Mouse (Mus musculus) cerebellum, adult 2 months (tissue): Measurements from ENCODE around the gene Slc39a2. TPM values are rescaled to one million over a fixed set of nuclear protein-coding genes. Genes with fewer than 3 reads are reported as not detected.

Source experiments
- DNase-seq, 2 experiments: peaks; one replicate each; pipeline ENCODE4 v3.0.0; 2021
- H3K27ac ChIP-seq: fragments of 200-500 bp; 2 replicates; pipeline ENCODE4 v1.5.1; 2012; ENCODE audit warnings: low read length, control low read depth, inconsistent platforms; ENCODE audit not compliant: insufficient read depth
- H3K27me3 ChIP-seq: fragments of 200-500 bp; 2 replicates; pipeline ENCODE4 v1.6.1; 2012; ENCODE audit warnings: inconsistent platforms, mild to moderate bottlenecking, low read length, moderate library complexity; ENCODE audit not compliant: control insufficient read depth, insufficient read depth
- H3K4me1 ChIP-seq: fragments of 200-500 bp; 2 replicates; pipeline ENCODE4 v1.6.1; 2011; ENCODE audit warnings: low read length; ENCODE audit not compliant: control insufficient read depth, insufficient read depth
- H3K4me3 ChIP-seq: fragments of 200-500 bp; replicated peaks from 2 replicates; pipeline ENCODE3; 2011; ENCODE audit warnings: mild to moderate bottlenecking, low read depth, low read length, control low read depth; ENCODE audit not compliant: insufficient read depth
- CTCF ChIP-seq: fragments of 200-500 bp; IDR thresholded peaks from 2 replicates; pipeline ENCODE4 v1.5.1; 2011; ENCODE audit warnings: low read depth, mild to moderate bottlenecking, control low read depth, low read length, moderate library complexity, borderline replicate concordance; ENCODE audit not compliant: insufficient read depth
- POLR2A ChIP-seq: fragments of 200-500 bp; IDR thresholded peaks from 2 replicates; pipeline ENCODE4 v1.6.1; 2011; ENCODE audit warnings: low read length, control low read depth, borderline replicate concordance; ENCODE audit not compliant: insufficient read depth
- WGBS: fragments of 180-500 bp; shearing (Covaris S2); methylation state at CpG from one replicate; pipeline ENCODE4 v1.1.7; 2018; 5-methylcytosine and 5-hydroxymethylcytosine counted together
- polyA plus RNA-seq: library from polyadenylated mRNA; depleted of rRNA; stranded (reverse); fragments of >200 nt; gene quantifications from 2 replicates; pipeline ENCODE4 v1.2.3, GENCODE M21; 2012

Slc39a2 gene
- polyA plus RNA-seq, 1 experiment, result 13.8 TPM

DNA sequence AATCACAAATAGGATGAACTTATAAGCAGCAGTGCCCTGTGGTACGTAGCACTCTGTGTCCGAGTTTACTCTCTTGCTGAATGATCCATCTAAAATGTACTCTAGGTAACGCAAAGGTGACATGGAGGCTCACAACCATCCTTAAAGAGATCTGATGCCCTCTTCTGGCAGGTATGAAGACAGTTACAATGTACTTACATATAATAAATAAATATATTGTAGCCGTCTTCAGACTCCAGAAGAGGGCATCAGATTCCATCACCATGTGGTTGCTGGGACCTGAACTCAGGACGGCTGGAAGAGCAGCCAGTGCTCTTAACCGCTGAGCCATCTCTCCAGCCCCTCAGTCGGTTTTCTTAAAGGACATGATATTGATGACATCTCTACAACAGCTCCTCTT, 12.0 kb downstream of the Slc39a2 start:
- H3K27ac ChIP-seq, result no peak overlapping the region
- H3K4me3 ChIP-seq, result no peak overlapping the region
- 0 out of 2 replicates have a peak, but pooled peaks cover 4% of the 10 kb centered on the region for H3K4me1 ChIP-seq
- no peak for DNase-seq
- TF ChIP-seq POLR2A, result no peak
- TF ChIP-seq CTCF, result no peak
- WGBS, result 54% methylated on average over 7 of the region's 7 CpGs
- H3K27me3 ChIP-seq, result no peaks in the 10 kb centered on the region

DNA sequence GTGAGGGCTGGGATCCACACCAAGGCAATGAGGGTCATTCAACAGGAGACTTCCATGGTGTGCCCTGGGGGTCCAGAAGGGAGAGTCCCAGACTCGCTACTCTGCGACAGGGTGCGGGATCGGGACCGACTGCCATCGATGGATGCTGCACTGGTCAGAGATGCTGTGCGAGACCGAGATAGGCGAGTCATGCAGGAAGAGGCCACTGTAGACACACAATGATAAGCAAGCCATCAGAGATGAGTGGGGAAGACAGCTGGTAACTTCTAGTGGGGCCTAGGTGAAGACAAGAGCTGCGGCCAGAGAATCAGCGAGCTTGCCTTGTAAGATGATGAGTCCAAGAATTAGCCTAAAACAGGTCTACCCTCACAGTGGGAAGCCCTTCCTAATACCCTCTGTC, 13.4 kb downstream of the Slc39a2 start:
- DNase-seq, result no peak
- Histone ChIP-seq H3K27me3 (no peaks in the 10 kb centered on the region), H3K4me1 (0 out of 2 replicates have a peak, but pooled peaks cover 4% of the 10 kb centered on the region), H3K4me3 (no peak overlapping the region), H3K27ac (no peak overlapping the region)
- WGBS, result 93% methylated on average over 11 of the region's 11 CpGs
- TF ChIP-seq POLR2A, result no peak

DNA sequence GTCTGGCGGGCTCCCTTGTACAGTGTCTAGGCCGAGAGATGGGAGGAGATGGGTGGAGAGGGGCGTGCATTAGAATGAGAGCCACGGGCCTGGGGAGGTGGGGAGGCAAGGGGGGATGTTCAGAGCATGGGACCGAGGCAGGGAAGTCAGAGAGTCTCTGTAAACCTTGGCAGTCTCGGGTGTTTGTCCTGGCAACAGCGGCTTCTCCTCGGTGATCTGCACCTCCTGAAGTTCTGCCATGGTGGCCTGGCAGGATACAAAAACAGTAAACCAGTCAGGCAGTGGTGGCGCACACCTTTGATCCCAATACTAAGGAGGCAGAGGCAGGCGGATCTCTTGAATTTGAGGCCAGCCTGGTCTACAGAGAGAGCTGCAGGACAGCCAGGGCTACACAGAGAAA, 18.6 kb downstream of the Slc39a2 start:
- Histone ChIP-seq H3K27me3 (no peaks in the 10 kb centered on the region), H3K27ac (no peak overlapping the region), H3K4me3 (no peak overlapping the region), H3K4me1 (0 out of 2 replicates have a peak, but pooled peaks cover 7% of the 10 kb centered on the region)
- 69% methylated on average over 10 of the region's 10 CpGs for WGBS
- TF ChIP-seq POLR2A (no peak), CTCF (no peak)
- no peak for DNase-seq

DNA sequence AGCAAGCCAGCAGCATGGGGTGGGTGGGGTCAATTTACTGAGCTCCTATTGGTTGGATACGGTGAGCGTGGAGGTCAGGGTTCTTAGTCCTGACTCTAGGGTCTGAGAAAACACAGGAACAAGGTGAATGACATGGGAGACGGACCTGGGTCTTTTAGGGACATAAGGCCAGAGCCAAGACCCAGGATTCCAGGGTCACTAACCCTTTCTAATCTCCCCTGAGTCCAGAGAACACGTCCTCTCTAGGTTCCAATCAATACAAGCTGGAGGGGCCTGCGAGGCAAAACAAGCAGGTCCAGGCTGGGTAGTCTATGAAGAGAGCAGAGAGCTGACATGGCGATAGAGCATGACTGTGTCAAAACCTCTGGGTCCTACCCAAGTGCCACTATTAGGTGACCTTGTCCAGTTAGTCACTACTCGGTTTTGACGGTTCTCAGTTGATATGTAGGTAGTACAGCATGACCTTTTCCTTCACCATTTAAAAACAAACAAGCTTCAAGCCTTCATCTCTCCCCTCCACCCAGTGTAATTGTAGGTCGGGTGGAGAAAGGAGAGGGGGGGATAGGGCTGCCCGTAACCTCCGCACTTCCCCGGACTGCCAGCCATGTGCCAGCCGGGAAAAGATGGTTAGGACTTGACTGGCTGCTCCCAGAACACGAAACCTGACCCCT, 19.8 kb downstream of the Slc39a2 start:
- no peak for TF ChIP-seq POLR2A
- no peak for TF ChIP-seq CTCF
- Histone ChIP-seq H3K27ac (peak overlapping the region; percentile 10), H3K4me3 (peak overlapping the region; percentile 71), H3K4me1 (0 out of 2 replicates have a peak, but pooled peaks cover 3% of the 10 kb centered on the region), H3K27me3 (no peaks in the 10 kb centered on the region)
- DNase-seq, result no peak
- 31% methylated on average over 14 of the region's 14 CpGs for WGBS

DNA sequence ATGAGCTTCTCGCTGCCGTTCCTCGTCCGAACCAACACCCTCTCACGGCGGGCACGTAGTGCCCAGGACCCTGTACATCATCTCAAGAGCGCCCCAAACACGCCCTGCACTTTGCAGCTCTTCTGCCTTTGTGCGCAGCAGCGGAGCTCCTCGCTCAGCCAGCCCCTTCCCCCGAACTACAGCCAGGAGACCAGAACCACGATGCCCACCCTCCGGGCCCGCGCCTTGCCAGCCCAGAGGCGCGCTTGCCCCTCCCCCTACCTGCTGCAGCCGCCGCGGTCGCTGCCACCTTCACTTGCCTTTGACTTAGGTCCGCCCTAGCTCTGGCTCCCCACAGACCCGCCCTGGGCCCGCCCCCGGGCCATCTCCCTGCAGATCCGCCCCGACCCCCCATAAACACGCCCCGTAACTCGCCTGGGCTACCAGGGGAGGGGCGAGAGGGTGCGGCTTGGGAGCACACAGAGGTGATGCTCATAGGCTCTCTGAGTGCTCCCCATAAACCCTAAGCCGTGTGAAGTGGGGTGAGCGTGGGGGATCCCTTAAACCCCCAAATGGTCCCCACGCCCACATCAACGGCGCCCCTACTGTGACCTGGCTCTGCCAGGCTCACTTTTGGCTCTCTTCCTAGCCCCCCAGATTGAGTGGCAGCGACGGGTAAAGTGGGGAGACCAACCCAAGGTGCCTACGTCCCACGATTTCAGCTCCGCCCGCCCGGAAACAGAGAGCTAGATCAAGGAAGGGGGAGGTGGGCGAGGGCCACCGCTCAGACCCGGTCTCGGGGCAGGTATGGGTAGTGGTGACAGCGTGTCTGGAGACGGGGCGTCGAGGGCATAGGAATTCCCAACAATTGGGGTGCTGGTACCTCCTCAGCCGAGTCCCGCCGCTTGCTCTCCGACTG, 20.6 kb downstream of the Slc39a2 start:
- DNase-seq, result peak; percentile 69 to 70
- H3K4me3 ChIP-seq, result peak overlapping the region; percentile 71
- H3K27ac ChIP-seq, result peak overlapping the region; percentile 34; the same call in 1 of the 2 replicates
- no peak for TF ChIP-seq CTCF
- 0 out of 2 replicates have a peak, but pooled peaks have one; percentile 16 for TF ChIP-seq POLR2A
- no peaks in the 10 kb centered on the region for H3K27me3 ChIP-seq
- 0 out of 2 replicates have a peak, but pooled peaks cover 3% of the 10 kb centered on the region for H3K4me1 ChIP-seq
- under 1% methylated on average over 58 of the region's 58 CpGs for WGBS

DNA sequence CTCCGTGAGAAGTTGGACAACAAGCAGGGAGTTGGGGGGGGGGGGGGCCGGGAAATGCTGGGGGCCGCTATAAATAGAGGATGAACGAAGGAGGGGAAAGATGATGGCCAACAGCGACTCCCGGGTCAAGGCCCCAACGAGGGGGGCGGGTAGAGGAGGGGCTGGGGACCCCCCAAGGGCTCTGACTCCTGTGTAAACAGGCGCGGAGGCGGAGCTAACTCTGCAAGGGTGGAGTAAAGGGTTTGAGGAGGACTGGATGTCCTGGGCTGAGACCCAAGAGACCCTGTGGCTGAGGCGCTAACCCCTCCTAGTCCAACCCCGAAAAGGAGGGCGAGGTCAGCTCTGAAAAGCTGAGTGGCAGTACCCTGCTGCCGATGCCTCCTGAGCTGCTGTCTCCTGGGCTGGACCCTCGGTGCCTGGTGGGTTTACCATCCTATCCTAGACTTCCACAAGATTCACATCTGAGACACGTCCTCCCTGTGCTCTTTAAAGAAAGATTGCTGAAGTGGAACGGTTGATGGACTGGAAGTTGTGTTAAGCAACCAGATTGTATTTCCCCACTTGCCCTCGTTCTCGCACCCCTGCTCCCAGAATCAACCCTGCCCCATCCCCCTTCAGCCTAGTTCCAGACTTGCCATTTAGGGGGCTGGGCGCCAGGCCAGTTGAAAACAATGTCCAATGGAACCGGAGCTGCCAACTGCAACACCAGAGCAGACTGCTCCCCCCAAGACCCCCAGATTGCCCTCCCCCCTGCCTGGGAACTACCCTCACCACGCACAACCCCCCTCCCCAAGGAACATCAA, 21.5 kb downstream of the Slc39a2 start, which contains the start of gene Ndrg2:
Ndrg2 (minus strand) TSS at position 199 of the 803 bp plus-strand sequence.
- WGBS, result 6% methylated on average over 23 of the region's 23 CpGs
- Histone ChIP-seq H3K4me3 (peak within 1 kb of the TSS; percentile 71), H3K27me3 (no peaks in the 10 kb centered on the region), H3K27ac (peak within 1 kb of the TSS; percentile 54; the same call in 1 of the 2 replicates), H3K4me1 (0 out of 2 replicates have a peak, but pooled peaks cover 3% of the 10 kb centered on the region)
- DNase-seq, result peak; percentile 58 to 73
- TF ChIP-seq POLR2A, result no peak
- TF ChIP-seq CTCF, result no peak

DNA sequence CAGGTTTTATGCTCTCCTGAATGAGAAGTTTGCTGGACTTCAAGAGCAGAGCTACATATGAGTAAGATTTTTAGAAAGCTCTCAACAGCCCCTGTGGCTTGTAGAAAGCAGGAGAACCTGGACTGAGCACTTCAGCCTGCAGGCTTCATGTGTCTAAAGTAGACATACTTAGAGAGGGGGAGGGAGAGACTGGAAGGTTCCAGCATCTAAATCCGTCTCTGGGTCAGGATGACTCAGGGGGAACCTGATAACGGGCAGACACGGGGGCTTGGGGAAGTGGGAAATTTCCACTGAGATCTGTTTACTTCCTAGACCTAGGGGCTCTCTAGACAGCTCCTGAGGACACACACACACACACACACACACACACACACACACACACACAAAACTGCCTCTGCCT, 22.3 kb downstream of the Slc39a2 start:
- Histone ChIP-seq H3K27me3 (no peaks in the 10 kb centered on the region), H3K27ac (no peak overlapping the region), H3K4me1 (0 out of 2 replicates have a peak, but pooled peaks cover 3% of the 10 kb centered on the region), H3K4me3 (no peak overlapping the region)
- 15% methylated on average over 3 of the region's 3 CpGs for WGBS
- DNase-seq, result no peak
- TF ChIP-seq POLR2A (no peak), CTCF (no peak)
